Mouse (Mus musculus): ENCODE results near the gene Bcl2l2.
A peak's percentile ranks its signal among the peaks of the same experiment; 100 is the strongest.

The Bcl2l2 gene

DNA sequence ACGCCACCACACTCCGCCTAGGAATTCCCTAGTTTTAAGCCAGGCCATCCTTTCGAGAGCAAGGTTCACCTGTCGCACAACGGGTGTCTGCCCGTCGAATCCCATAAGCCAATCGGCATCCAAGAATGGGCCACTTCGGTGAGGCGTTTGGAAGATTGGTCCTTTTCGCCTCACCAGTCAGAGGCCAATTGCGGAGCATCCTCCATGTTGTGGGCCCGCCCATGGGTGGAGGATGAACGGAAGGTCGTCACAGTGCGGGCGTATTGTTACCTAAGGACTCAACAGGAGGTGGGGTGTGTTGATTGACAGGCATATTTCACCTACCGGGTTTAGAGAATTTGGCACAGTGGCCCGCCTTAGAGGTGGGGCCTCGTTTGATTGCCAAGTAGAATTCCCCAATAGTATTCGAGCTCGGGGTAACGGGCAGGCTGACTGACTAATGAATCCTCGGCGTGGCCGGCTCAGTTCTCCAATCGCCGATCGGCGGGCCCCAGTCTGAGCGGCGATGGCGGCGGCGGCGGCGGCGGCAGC lies 10.5 kb downstream of the Bcl2l2 start:
- peak; percentile 99 for DNase-seq (ENCODE audit: low spot score)

DNA sequence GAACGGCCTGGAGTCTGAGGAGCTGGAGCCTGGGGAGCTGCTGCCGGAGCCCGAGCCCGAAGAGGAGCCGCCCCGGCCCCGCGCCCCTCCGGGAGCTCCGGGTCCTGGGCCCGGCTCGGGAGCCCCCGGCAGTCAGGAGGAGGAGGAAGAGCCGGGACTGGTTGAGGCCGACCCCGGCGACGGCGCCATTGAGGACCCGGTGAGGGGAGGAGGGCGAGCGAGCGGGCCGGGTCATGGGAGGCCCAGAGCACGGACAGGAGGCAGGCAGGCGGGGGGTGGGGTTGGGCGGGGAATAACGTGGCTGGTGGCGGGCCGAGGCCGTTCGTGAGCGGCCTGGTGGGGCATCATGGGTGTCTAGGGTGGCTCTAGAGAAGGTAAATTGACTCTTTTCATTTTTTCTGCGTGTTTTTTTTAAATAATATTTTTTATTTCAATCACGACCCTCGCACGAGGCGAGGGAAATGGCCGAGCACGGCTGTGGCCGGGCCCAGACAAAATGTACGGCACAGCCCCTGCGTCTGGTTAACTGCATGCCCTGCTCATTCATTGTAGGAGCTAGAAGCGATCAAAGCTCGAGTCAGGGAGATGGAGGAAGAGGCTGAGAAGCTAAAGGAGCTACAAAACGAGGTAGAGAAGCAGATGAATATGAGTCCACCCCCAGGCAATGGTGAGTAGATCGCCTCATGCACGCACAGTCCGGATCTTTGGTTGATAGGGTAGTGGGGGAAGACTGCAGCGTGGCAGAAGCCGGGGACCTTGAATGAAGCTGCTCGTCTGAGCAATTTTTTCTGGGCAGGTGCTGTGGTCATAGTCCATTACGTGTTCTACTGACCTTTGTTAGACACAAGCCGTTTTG lies 11.3 kb downstream of the Bcl2l2 start:
- DNase-seq (ENCODE audit: low spot score) = peak; percentile 58

DNA sequence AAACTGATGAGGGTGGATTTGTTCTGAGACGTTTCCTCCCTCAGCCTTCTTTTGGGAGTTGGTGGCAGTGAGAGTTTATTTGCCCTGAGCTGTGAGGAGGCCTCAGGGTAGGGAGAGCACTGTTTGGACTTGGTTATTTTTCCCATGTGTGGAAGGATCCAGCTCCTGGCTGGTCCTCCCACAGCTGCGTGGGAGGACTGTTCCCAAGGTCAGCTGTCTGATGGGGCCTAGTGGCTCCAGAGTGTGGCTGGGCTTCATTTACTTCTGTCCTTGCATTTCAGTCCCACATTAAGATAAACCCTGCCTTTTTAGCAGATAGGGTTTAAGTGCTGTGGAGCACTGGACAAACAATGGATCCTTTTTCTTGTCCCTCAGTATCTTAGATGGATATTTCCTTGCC lies 14.3 kb downstream of the Bcl2l2 start:
- peak; percentile 85 for DNase-seq (ENCODE audit: low spot score)

DNA sequence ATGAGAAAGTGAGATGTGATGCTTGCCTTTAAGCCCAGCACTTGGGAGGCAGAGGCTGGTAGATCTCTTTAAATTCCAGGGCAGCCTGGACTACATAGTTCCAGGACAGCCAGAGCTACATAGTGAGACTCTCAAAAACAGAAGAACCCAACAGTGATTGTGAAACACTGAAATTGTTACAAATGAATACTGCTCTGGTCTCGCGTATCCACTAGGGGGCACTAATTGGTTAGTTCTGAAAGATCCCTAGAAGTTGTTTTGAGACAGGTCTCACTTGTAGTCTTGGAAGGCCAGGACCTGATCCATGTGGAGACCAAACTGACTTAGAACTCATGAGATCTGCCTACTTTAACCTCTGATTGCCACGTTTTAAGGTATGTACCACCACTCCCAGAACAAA lies 17.2 kb downstream of the Bcl2l2 start:
- DNase-seq (ENCODE audit: low spot score) = no peak

DNA sequence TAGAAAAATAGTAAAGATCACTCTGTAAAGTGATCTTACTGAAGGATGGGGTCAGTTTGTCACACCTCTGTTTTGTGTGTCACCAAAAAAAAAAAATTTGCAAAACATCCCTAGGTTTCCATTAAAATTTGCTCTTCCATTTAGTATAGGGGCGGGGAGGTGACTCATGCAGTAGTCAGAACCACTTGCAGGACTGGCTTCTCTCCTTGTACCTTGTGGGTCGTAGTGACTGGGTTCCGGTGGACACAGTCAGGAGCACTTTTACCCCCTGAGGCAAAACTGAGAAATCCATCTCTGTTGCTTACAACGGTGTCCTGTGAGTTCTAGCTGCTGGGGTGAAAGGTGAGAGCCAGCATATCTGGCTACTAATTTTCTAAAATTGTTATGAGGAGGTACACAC lies 20.5 kb downstream of the Bcl2l2 start:
- no peak for DNase-seq (ENCODE audit: low spot score)

DNA sequence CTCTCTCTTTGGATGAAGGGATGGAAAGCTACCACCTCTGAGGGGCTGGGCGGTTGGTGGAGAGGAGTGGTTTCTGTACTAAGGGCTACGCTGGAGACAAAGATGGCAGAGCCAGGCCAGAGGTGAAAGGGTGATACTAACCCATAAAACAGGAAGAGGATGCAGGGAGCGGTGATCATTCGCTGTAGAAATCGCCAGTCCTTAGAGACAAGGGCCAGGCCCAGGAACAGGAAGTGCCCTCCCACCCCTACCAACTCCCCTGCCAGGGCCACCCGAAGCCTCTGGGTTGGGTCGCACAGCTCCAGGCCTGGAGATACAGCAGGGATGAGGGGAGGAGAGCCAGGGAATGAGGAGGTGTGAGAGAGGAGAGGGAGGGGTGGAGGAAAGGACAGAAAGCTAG lies 25.5 kb downstream of the Bcl2l2 start:
- DNase-seq (ENCODE audit: low spot score) = no peak

DNA sequence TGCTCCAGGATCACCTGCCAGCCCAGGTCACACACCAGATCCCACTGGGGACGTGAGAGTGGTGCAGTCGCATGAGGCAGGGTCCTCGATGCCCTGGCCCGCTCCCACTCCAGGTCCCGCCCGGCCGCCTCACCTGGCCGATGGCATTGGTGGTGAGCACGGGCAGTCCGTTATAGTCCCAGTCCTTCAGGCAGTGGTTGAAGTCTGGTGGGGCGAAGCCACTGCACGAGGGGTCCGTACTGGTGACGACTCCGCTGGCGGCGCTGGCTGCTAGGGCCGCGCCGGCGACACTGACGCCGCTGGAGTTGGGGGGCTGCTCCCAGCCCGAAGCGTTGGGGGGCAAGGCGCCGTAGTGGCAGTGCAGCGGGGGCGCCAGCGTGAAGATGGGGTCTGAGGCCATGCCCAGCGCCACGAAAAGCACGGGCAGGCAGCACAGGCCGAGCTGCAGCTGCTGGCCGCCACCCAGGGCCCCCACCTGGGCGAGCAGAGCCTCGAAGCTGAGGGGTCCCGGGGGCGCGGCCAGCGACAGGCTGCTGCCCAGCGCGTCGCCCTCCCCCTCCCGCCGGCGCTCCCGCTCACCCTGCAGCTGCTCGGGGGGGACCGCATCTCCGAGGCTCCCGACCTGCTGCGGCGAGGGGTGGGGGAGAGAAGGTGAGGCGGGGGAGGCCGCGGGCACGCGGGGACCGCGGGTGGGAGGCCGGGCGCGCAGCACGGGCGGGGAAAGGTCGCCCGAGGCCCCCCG lies 29.1 kb downstream of the Bcl2l2 start:
- DNase-seq (ENCODE audit: low spot score) = no peak

DNA sequence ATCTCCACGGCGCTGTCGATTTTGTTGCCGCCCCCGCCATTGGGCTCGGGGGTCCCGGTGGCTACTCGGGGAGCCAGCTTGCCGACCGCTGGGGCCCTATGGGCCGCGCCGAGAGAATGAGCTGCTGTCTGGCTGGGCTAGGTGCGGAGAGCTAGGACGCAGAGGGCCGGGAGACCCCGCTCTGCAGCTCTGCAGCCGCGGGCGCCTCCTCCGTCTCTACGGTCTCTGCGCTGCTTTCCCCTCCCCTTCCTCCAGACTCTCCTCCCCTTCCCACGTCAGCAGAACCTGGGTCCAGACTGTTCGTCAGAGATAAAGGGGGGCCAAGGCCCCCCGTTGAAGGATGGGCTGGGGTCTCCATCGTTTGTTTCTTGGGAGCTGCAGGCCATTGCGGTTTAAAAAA lies 29.7 kb downstream of the Bcl2l2 start, which contains the start of gene Slc22a17:
Slc22a17 (minus strand) TSS at position 247 of the 400 bp plus-strand sequence.
- DNase-seq (ENCODE audit: low spot score) = peak; percentile 56

DNA sequence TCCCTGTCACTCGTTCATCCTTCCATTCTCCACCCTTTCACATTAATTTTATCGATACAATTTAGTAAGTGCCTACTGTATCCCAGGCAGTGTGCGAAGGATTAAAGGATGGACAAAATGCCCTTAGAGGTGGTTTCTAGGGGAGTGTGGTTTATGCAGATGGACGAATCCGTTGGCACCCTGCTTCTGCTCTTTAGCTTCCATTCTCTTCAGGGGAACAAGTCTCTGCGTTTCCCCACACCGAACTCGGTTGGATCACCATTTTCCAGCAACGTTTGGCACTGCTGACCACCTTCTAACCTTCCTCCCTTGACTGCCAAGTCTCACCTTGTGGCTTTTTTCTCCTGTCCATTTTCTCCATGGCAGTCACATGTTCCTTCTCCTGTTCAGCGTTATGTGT lies 30.2 kb downstream of the Bcl2l2 start:
- DNase-seq (ENCODE audit: low spot score) = no peak

DNA sequence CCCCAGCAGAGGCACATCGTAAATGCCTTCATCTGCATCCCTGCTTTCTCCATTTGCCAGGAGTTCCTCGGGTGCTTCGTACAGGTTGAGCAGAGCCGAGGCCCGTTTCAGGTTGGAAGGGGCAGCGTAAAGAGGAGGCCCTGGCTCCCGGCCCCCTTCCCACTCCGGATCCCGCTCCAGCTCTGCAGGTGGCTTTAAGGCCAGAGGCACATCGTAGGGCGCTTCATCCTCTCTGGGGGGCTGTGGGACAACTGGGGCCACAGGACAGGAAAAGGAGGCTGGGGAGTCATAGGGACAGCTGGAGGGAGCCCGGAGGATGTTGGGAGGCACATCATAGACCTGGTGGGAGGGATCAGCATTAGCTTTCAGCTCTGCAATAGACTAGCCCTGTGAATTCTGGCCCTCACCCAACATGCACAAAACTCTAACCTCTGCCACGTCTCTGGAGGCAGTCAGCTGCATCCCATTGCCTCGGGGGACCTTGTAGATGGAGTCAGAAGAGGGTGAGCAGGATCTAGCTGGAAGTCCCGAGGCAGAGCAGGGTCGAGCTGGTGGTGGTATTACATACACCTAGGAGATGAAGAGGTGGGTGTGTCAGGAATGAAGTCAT lies 37.0 kb downstream of the Bcl2l2 start:
- no peak for DNase-seq (ENCODE audit: low spot score)

DNA sequence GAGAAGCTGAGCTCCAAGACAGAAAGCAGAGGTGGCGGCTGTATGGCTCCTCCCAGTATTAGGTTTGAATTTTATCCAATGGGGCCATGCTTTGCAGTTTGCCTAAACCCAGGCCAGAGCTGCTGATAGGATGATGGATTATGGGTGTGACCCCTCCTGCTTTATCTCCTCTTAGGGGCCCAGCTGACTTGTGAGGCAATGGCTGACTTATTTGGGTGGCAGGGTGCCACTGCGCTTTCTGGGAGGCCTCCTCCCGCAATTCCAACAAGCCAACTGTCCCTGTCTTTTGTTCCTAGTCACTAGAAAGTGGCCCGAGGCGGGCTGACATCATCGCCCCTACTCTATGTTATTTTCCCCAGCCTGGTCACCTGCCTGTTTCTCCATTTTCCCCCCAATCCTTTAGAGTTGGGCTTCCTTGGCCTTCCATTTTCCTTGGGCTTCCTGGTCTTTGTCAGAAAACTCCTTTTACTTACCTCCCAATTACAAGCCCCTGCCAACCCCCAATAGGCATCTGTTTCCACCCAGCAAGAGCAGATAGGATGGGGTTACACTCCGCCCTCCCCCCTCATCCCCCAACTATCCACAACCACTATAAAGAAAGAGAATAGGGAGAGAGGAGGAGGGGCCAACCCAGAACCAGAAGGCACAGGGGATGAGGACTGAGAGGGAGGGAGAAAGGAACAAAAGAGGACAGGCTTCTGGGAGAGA lies 41.6 kb downstream of the Bcl2l2 start:
- DNase-seq (ENCODE audit: low spot score) = peak; percentile 13

DNA sequence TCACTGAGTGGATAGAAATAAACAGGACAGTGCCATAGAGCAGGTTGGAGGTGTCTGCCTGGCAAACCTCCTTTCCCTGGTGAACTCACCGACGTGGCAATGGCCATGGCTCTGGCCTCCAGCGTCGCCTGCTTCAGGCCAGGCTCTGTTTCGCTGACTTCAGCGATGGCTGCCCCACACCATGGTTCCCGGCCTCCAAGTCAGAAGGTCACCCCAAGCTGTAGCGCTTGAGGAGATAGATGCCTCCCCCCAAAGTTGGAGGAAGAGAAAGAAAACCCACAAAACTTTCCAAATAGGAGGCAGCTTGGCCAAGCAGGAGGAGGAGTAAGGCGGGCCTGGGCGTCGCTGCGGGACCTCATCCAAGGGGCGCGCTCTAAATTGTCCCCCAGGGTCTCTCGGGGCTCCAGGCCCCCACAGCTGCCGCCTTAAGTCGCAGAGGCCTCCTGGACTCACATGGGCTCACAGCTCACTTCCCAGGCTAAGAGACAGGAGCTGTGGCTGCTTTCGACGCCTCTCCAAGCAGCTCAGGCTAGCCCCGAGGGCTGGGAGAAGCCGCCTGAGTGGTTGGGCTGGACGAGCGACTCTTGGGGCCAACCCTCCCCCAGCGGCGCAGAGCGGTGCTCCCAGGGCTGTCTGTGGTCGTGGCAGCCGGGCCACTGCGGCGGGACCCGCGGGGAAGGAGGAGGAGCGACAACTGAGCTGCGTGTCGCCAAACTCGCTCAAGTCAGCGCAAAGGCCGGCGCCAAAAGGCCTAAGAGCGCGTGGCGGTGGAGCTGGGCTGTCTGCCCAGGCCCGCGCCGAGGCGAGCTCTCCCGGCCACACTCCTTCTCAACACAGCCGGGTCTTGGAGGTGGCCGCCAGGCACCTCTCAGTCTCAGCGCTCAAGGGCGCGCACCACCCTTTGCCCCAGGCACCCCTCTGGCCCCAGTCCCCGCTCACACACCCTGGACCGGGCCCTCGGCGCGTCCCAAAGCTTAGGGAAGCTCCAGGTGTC lies 42.5 kb downstream of the Bcl2l2 start, which contains the start of gene Efs:
Efs (minus strand) TSS at position 778 of the 994 bp plus-strand sequence.
- DNase-seq (ENCODE audit: low spot score) = peak; percentile 27

DNA sequence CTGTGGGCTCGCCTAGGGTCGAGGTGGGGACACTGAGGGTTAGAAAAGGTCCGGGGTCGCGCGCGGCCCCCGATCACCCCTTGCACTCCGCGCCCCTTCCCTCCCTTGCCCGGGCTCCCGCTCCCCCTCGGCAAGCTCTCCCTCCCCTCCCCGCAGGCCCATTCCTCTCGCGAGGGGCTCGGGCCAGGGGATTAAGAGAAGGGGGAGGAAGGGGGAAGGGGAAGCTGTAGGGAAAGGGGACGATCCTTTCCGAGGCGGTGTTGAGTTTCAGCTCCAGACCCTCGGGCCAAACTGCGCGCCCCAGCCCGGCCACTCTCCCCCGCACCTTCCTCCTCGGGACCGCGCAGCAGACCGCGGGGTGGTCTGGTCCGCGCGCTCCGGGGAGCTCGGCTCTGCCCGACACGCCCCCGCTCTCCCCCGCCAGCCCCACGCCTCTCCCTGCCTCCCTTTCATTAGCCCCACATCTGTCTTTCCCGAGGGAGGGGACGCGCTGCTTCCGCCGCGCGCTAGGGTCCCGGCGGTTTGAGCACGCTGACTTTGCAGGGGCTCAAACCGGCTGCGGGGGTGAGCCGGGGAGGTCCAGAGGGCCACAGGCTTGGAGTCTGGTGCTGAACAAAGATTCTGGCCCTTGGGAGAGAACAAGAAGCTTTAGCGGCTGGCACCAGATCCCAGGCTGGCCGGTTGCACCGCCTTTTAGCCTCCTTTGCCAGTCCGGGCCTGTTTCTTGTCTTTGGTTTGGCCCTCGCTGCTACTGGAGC lies 43.4 kb downstream of the Bcl2l2 start:
- peak; percentile 28 for DNase-seq (ENCODE audit: low spot score)

DNA sequence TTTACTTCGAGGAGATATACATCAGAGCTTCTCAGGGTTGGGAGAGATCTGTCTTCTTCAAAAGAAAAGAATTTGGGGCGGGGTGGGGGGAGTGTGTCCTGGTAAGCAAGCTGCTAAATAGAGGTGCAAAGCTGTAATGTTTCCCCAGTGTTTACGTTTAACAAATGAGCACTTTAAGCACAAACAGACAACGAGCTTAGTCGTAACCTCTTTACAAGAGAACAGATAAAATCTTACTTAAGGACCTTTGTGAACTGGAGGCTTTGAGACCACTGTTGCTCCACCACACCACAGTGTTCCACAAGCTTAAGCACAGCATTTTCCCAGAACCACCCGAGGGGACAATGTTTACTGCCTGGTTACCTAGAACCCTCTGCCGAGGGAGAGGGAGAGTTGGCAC lies 44.1 kb downstream of the Bcl2l2 start:
- no peak for DNase-seq (ENCODE audit: low spot score)

DNA sequence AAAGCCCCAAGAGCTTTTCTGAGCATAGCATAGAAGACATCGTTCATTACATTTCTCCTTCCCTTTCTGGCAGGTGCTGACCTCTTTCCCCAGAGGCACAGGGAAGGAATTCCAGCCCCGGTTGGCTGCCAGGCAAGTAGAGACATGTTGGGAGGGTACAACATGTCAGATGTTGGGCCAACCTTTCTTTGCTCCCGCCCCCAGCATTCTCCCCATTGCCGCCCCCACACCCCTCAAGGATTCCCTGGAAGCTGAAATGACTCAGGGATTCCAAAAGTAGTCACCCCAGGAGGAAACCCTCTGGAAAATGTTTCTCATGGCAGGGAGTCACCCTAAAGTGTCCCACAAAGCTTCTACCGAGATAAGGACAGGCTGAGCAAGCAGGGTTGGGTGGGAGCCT lies 46.6 kb downstream of the Bcl2l2 start:
- no peak for DNase-seq (ENCODE audit: low spot score)

DNA sequence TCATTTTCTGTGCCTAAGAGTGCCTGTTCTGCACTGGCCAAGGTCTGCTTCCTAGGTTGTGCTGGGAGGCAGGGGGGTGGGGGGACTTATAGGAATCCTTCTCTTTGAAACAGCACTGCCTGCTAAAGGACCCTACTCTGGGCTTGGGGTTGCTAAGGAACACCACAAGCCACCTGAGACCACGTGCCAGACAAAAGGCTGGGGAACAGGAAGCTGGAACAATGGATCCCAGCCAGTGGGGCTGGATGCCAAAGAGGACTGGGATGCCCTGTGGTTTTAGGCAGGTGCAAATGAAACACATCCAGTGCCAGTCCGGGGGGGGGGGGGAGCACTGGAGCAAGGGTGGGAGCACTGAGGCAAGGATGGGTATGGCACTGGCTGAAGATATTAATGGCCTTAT lies 47.3 kb downstream of the Bcl2l2 start:
- DNase-seq (ENCODE audit: low spot score) = no peak

DNA sequence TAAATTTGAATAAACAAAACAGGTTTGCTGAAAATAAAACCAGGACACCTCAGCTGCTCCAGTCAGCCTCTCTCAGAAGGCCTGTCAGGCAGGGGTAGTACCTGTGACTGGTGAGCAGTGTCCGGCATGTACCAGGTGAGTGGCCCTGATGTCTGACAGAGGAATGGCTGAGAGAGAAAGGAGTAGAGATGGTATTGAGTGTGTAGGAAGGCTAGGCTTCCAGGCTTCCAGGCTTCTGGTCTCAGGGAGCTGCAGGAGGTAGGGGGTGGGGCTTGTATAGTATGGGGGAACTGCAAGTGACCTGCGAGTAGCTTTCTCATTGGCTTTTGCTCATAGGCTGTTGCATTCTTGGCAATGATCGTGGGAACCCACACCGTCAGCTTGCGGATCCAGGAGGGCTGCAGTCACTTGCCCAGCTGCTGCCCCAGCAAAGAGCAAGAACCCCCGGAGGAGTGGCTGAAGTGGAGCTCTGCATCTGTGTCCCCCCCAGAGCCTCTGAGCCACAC lies 49.5 kb downstream of the Bcl2l2 start, which contains the start of gene Il25:
Il25 (plus strand) TSS at position 51 of the 506 bp plus-strand sequence.
- DNase-seq (ENCODE audit: low spot score) = no peak

DNA sequence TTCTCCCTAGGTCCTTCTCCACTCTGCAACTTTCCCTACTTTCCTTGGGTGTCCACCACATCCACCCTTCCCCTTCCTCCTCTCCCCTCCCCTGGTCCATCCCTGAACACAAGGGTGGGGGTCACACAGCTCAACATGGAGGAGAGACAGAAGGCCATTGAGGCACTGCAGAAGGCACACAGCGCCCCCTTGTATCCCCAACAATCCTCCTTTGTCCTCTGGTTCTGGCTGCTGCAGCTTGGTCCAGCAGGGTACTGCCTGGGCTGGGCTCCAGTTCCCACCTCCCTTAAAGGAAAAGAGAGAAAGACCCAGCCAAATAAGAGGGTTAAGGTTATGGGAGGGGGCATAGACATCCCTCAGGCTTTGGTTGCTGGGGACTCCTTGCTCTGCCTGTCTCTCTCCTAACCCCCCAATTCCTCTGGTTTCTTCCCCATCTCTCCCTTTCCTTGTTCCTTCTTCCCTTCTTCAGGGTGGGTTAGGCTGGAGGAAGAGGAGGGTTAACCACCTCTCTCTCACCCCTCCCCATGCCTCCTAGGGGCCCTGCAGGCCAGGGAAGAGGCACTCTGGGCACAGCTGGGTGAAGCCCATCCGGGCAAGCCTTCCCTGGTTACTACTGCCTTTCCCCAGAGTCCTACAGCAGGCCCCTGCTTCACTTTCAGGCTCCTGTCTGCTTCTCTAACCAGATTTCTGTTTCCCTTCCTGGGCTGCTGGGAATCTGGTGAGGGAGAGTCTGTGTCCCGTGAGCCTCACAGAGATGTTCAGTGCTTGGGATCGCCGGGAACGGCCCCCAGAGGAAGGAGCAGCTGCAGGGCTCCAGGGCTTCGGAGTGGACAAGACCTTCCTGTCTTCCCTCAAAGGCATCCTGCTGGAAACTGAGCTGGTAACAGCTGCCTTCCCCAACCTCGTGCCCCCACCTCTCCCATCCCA lies 53.0 kb downstream of the Bcl2l2 start, which contains the start of gene Cmtm5:
Cmtm5 (plus strand) TSS at position 358 of the 927 bp plus-strand sequence.
- DNase-seq (ENCODE audit: low spot score) = no peak

Measured in ovary, adult 18-20 months (tissue).